Mouse (Mus musculus) cerebellum, adult (tissue): ENCODE measurements around the gene Crtc1.
A peak's percentile ranks its signal among the peaks of the same experiment; 100 is the strongest.

Source experiments
- ATAC-seq: cut with Nextera tagmentation; 2 replicates; pipeline ENCODE4 v1.9.2; 2017; ENCODE audit warnings: mild to moderate bottlenecking, moderate library complexity, mixed read lengths; ENCODE audit not compliant: insufficient number of reproducible peaks, low FRiP score, low TSS enrichment

Gene Crtc1

GRCm38 (mm10) chr8:70431213-70431612, 8.2 kb downstream of the Crtc1 start:
- no peak for ATAC-seq

- ATAC-seq = no peak
These were observed 13.0 kb downstream of the Crtc1 start for GRCm38 (mm10) chr8:70426300-70426907.

GRCm38 (mm10) chr8:70422722-70423121, 16.7 kb downstream of the Crtc1 start:
- no peak for ATAC-seq

GRCm38 (mm10) chr8:70421349-70422104, 17.9 kb downstream of the Crtc1 start:
- ATAC-seq = no peak

- no peak for ATAC-seq
These were observed 19.3 kb downstream of the Crtc1 start for GRCm38 (mm10) chr8:70419879-70420643.

GRCm38 (mm10) chr8:70418954-70419353, 20.4 kb downstream of the Crtc1 start:
- no peak for ATAC-seq

- no peak for ATAC-seq
These were observed 21.5 kb downstream of the Crtc1 start for GRCm38 (mm10) chr8:70417914-70418313.

- ATAC-seq = peak; percentile 43
These were observed 22.4 kb downstream of the Crtc1 start for GRCm38 (mm10) chr8:70416941-70417340.

- ATAC-seq = no peak
These were observed 23.6 kb downstream of the Crtc1 start for GRCm38 (mm10) chr8:70415540-70416451.

GRCm38 (mm10) chr8:70414310-70414946, 25.0 kb downstream of the Crtc1 start:
- no peak for ATAC-seq

GRCm38 (mm10) chr8:70410281-70410680, 29.1 kb downstream of the Crtc1 start:
- ATAC-seq = 0 out of 2 replicates have a peak, but pooled peaks have one; percentile 12

GRCm38 (mm10) chr8:70409455-70409871, 29.9 kb downstream of the Crtc1 start:
- no peak for ATAC-seq

GRCm38 (mm10) chr8:70409019-70409418, 30.4 kb downstream of the Crtc1 start:
- no peak for ATAC-seq

- no peak for ATAC-seq
These were observed 31.1 kb downstream of the Crtc1 start for GRCm38 (mm10) chr8:70408301-70408700.

- peak; percentile 16; the same call in 1 of the 2 replicates for ATAC-seq
These were observed 32.8 kb downstream of the Crtc1 start for GRCm38 (mm10) chr8:70406427-70407069.

GRCm38 (mm10) chr8:70405189-70405588, 34.2 kb downstream of the Crtc1 start:
- no peak for ATAC-seq

- no peak for ATAC-seq
These were observed 35.2 kb downstream of the Crtc1 start for GRCm38 (mm10) chr8:70404212-70404611.

- ATAC-seq = peak; percentile 54; the same call in 1 of the 2 replicates
These were observed 41.5 kb downstream of the Crtc1 start for GRCm38 (mm10) chr8:70397611-70398563.
